Mouse (Mus musculus): Measurements from ENCODE around the gene Creb1.
"Not testable (repeated sequence)": the region's sequence is repeated elsewhere in the genome, so short reads cannot be mapped to it uniquely, and the experiment has no call there.

The Creb1 gene

GRCm38 (mm10) chr1:64543750-64544149, 11.3 kb downstream of the Creb1 start:
- DNase-seq (ENCODE audit: low spot score) = no peak

GRCm38 (mm10) chr1:64546070-64546469, 13.6 kb downstream of the Creb1 start:
- DNase-seq (ENCODE audit: low spot score) = no peak

- no peak for DNase-seq (ENCODE audit: low spot score)
These were observed 16.9 kb downstream of the Creb1 start for GRCm38 (mm10) chr1:64549380-64549779.

GRCm38 (mm10) chr1:64551908-64552307, 19.5 kb downstream of the Creb1 start:
- no peak for DNase-seq (ENCODE audit: low spot score)

GRCm38 (mm10) chr1:64560105-64560504, 27.7 kb downstream of the Creb1 start:
- DNase-seq (ENCODE audit: low spot score) = no peak

- DNase-seq (ENCODE audit: low spot score) = no peak
These were observed 35.8 kb downstream of the Creb1 start for GRCm38 (mm10) chr1:64568206-64568605.

- no peak for DNase-seq (ENCODE audit: low spot score)
These were observed 43.6 kb downstream of the Creb1 start for GRCm38 (mm10) chr1:64576022-64576421.

- no peak for DNase-seq (ENCODE audit: low spot score)
These were observed 44.3 kb downstream of the Creb1 start for GRCm38 (mm10) chr1:64576732-64577131.

- not testable (repeated sequence) for DNase-seq (ENCODE audit: low spot score)
These were observed 45.5 kb downstream of the Creb1 start for GRCm38 (mm10) chr1:64577911-64578310.

- no peak for DNase-seq (ENCODE audit: low spot score)
These were observed 46.4 kb downstream of the Creb1 start for GRCm38 (mm10) chr1:64578801-64579200.

GRCm38 (mm10) chr1:64598926-64599325, 66.5 kb downstream of the Creb1 start:
- DNase-seq (ENCODE audit: low spot score) = no peak

GRCm38 (mm10) chr1:64600413-64601077, 68.1 kb downstream of the Creb1 start:
- DNase-seq (ENCODE audit: low spot score) = no peak

- DNase-seq (ENCODE audit: low spot score) = no peak
These were observed 68.9 kb downstream of the Creb1 start for GRCm38 (mm10) chr1:64601242-64601842.

- no peak for DNase-seq (ENCODE audit: low spot score)
These were observed 70.9 kb downstream of the Creb1 start for GRCm38 (mm10) chr1:64603381-64603780.

- no peak for DNase-seq (ENCODE audit: low spot score)
These were observed 76.7 kb downstream of the Creb1 start for GRCm38 (mm10) chr1:64609145-64609544.

GRCm38 (mm10) chr1:64609976-64610375, 77.5 kb downstream of the Creb1 start:
- DNase-seq (ENCODE audit: low spot score) = no peak

- DNase-seq (ENCODE audit: low spot score) = no peak
These were observed 81.9 kb downstream of the Creb1 start for GRCm38 (mm10) chr1:64614311-64614710.

- no peak for DNase-seq (ENCODE audit: low spot score)
These were observed 82.4 kb downstream of the Creb1 start for GRCm38 (mm10) chr1:64614801-64615345.

GRCm38 (mm10) chr1:64615531-64615991, 83.1 kb downstream of the Creb1 start:
- DNase-seq (ENCODE audit: low spot score) = no peak

- no peak for DNase-seq (ENCODE audit: low spot score)
These were observed 83.6 kb downstream of the Creb1 start for GRCm38 (mm10) chr1:64616076-64616475.

GRCm38 (mm10) chr1:64616531-64616880, 84.1 kb downstream of the Creb1 start:
- DNase-seq (ENCODE audit: low spot score) = no peak

GRCm38 (mm10) chr1:64616881-64617714, 84.7 kb downstream of the Creb1 start, which contains the start of gene Mettl21a:
Mettl21a (minus strand) TSS chr1:64617242.
- peak; percentile 90 for DNase-seq (ENCODE audit: low spot score)

- peak; percentile 81 for DNase-seq (ENCODE audit: low spot score)
These were observed 85.2 kb downstream of the Creb1 start for GRCm38 (mm10) chr1:64617715-64617984.

All from testis, postnatal 14 days (tissue).